Mouse (Mus musculus): ENCODE data around the gene Tagln2.

DNA sequence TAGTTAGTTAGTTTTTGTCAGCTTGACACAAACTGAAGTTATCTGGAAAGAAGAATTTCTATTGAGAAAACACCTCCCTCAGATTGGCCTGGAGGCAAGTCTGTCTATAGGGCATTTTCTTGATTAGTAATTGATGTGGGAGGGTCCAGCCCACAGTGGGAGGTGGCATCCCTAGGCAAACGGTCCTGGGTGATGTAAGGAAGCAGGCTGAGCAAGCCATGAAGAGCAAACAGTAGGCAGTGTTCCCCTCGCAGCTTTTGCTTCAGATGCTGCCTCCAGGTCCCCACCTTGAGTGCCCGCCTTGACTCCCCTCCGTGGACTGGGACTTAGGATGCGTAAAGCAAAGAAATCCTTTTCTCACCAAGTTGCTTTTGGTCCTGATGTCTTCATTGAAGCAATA, 9.4 kb downstream of the Tagln2 start:
- TF ChIP-seq CTCF (IDR thresholded peaks at IDR 0.05; ENCODE audit: low read depth) (no peak), EP300 (IDR thresholded peaks at IDR 0.05; ENCODE audit: low read depth) (no peak)

All from heart, postnatal 0 days (tissue).